Mouse (Mus musculus) midbrain, embryonic 12.5 days (tissue): Measurements from ENCODE around the gene Gsk3a. TPM values are rescaled to one million over a fixed set of nuclear protein-coding genes. Genes with fewer than 3 reads are reported as not detected.

Experiments used
- ATAC-seq: fragments of 200-750 bp; cut with Nextera tagmentation; 2 replicates; pipeline ENCODE4 v1.8.0; 2017; ENCODE audit warnings: low read depth, moderate TSS enrichment, moderate library complexity; ENCODE audit not compliant: low FRiP score
- H3K27ac ChIP-seq: fragments of 300-500 bp; sonication (generic); replicated peaks from 2 replicates; pipeline ENCODE4 v1.5.1; 2016; ENCODE audit warnings: mild to moderate bottlenecking
- H3K27me3 ChIP-seq: fragments of 300-500 bp; sonication (generic); 2 replicates; pipeline ENCODE4 v1.6.1; 2016; ENCODE audit warnings: mild to moderate bottlenecking
- H3K36me3 ChIP-seq: fragments of 300-500 bp; sonication (generic); 2 replicates; pipeline ENCODE4 v1.6.1; 2016
- H3K4me1 ChIP-seq: fragments of 300-500 bp; sonication (generic); 2 replicates; pipeline ENCODE4 v1.6.1; 2016
- H3K4me2 ChIP-seq: fragments of 300-500 bp; sonication (generic); replicated peaks from 2 replicates; pipeline ENCODE4 v1.6.1; 2016; ENCODE audit warnings: mild to moderate bottlenecking, moderate library complexity
- H3K4me3 ChIP-seq: fragments of 300-500 bp; sonication (generic); 2 replicates; pipeline ENCODE4 v1.5.1; 2016; ENCODE audit warnings: mild to moderate bottlenecking
- H3K9ac ChIP-seq: fragments of 300-500 bp; sonication (generic); replicated peaks from 2 replicates; pipeline ENCODE4 v1.6.1; 2016; ENCODE audit warnings: mild to moderate bottlenecking, moderate library complexity
- H3K9me3 ChIP-seq: fragments of 300-500 bp; sonication (generic); 2 replicates; pipeline ENCODE4 v1.6.1; 2016; ENCODE audit warnings: mild to moderate bottlenecking
- WGBS: fragments of 180-500 bp; shearing (Covaris S2); methylation state at CpG from one replicate; pipeline ENCODE4 v1.1.7; 2016; 5-methylcytosine and 5-hydroxymethylcytosine counted together
- microRNA-seq: library from miRNA; unstranded; fragments of <30 nt; microRNA quantifications from one replicate; pipeline ENCODE4, GENCODE M21; 2017
- polyA plus RNA-seq: library from polyadenylated mRNA; unstranded; fragments of >200 nt; fragmentation: Nextera tagmentation; extraction: Ambion mirVana; gene quantifications from 2 replicates; pipeline ENCODE4 v1.2.1, GENCODE M21; 2016

Gsk3a gene
- polyA plus RNA-seq, 1 experiment from 2014 or later, result 17.9 TPM

GRCm38 (mm10) chr7:25181814-25182213 lies 55.8 kb downstream of the Gsk3a start:
- no peak overlapping the region for H3K27ac ChIP-seq
- H3K27me3 ChIP-seq, result peaks cover 73% of the 10 kb centered on the region
- WGBS, result 4% methylated on average over 21 of the region's 21 CpGs
- H3K4me3 ChIP-seq, result peak overlapping the region; percentile 21
- peak overlapping the region; percentile 69 for H3K4me2 ChIP-seq
- H3K9ac ChIP-seq, result peak overlapping the region; percentile 28; the same call in 1 of the 2 replicates
- no peaks in the 10 kb centered on the region for H3K36me3 ChIP-seq
- peaks cover 42% of the 10 kb centered on the region for H3K4me1 ChIP-seq
- no peak for ATAC-seq
- H3K9me3 ChIP-seq, result no peaks in the 10 kb centered on the region

GRCm38 (mm10) chr7:25181331-25181790 lies 56.3 kb downstream of the Gsk3a start:
- no peak overlapping the region for H3K27ac ChIP-seq
- WGBS, result 0% methylated on average over 14 of the region's 15 CpGs
- peak overlapping the region; percentile 21 for H3K4me3 ChIP-seq
- H3K4me2 ChIP-seq, result peak overlapping the region; percentile 69
- peaks cover 77% of the 10 kb centered on the region for H3K27me3 ChIP-seq
- H3K9ac ChIP-seq, result peak overlapping the region; percentile 28; the same call in 1 of the 2 replicates
- 0 out of 2 replicates have a peak, but pooled peaks have one; percentile 3 for ATAC-seq
- H3K4me1 ChIP-seq, result peaks cover 46% of the 10 kb centered on the region
- no peaks in the 10 kb centered on the region for H3K36me3 ChIP-seq
- no peaks in the 10 kb centered on the region for H3K9me3 ChIP-seq

GRCm38 (mm10) chr7:25180512-25180911 lies 57.1 kb downstream of the Gsk3a start:
- ATAC-seq, result no peak
- Histone ChIP-seq H3K4me1 (peaks cover 52% of the 10 kb centered on the region), H3K27me3 (peaks cover 80% of the 10 kb centered on the region), H3K9me3 (no peaks in the 10 kb centered on the region), H3K4me2 (peak overlapping the region; percentile 69), H3K27ac (peak overlapping the region; percentile 98), H3K9ac (peak overlapping the region; percentile 89; the same call in 1 of the 2 replicates), H3K4me3 (peak overlapping the region; percentile 66), H3K36me3 (no peaks in the 10 kb centered on the region)
- 4% methylated on average over 6 of the region's 6 CpGs for WGBS

- Histone ChIP-seq H3K4me3 (peak within 1 kb of the TSS; percentile 66), H3K4me2 (peak within 1 kb of the TSS; percentile 69), H3K4me1 (peaks cover 60% of the 10 kb centered on the region), H3K9ac (peak within 1 kb of the TSS; percentile 89), H3K36me3 (no peaks in the 10 kb centered on the region), H3K27ac (peak within 1 kb of the TSS; percentile 98), H3K9me3 (no peaks in the 10 kb centered on the region), H3K27me3 (peaks cover 72% of the 10 kb centered on the region)
- under 1% methylated on average over 44 of the region's 56 CpGs for WGBS
- ATAC-seq, result peak; percentile 95
Observed at GRCm38 (mm10) chr7:25179606-25180161, 58.0 kb downstream of the Gsk3a start, which contains the start of gene Pou2f2. TSS of gene Pou2f2 (minus strand) at chr7:25179726.

GRCm38 (mm10) chr7:25178787-25179605 lies 58.7 kb downstream of the Gsk3a start:
- Histone ChIP-seq H3K4me3 (peak overlapping the region; percentile 66), H3K27me3 (peaks cover 65% of the 10 kb centered on the region), H3K27ac (peak overlapping the region; percentile 98), H3K4me2 (peak overlapping the region; percentile 69), H3K9me3 (no peaks in the 10 kb centered on the region), H3K4me1 (peaks cover 67% of the 10 kb centered on the region), H3K9ac (peak overlapping the region; percentile 89), H3K36me3 (no peaks in the 10 kb centered on the region)
- 1% methylated on average over 50 of the region's 56 CpGs for WGBS
- peak; percentile 84 for ATAC-seq

GRCm38 (mm10) chr7:25178317-25178716 lies 59.3 kb downstream of the Gsk3a start:
- no peak for ATAC-seq
- Histone ChIP-seq H3K4me3 (peak overlapping the region; percentile 66), H3K27ac (peak overlapping the region; percentile 98), H3K4me1 (peaks cover 74% of the 10 kb centered on the region), H3K36me3 (no peaks in the 10 kb centered on the region), H3K4me2 (peak overlapping the region; percentile 69), H3K9ac (peak overlapping the region; percentile 89), H3K9me3 (no peaks in the 10 kb centered on the region), H3K27me3 (peaks cover 58% of the 10 kb centered on the region)
- 1% methylated on average over 17 of the region's 17 CpGs for WGBS

Small RNA genes lying within 50 kb of the gene (microRNA-seq; reads per million reads assigned to microRNA genes)
- gene Mir7048, result not detected

Other genes with a start within 250 kb of the Gsk3a start
- gene Atp1a3, start 231.9 kb downstream of the Gsk3a start, polyA plus RNA-seq, result 77.8 and 86.3 TPM in 2 replicates
- gene Grik5, start 165.5 kb downstream of the Gsk3a start, polyA plus RNA-seq, result 14.9 and 18.1 TPM in 2 replicates
- 42.2 and 42.8 TPM in 2 replicates for gene Zfp574, start 165.3 kb downstream of the Gsk3a start, polyA plus RNA-seq
- gene Pou2f2, start 58.1 kb downstream of the Gsk3a start, polyA plus RNA-seq, result 44.0 and 63.7 TPM in 2 replicates
- gene Dedd2, start 17.2 kb downstream of the Gsk3a start, polyA plus RNA-seq, result 11.7 and 12.2 TPM in 2 replicates
- gene Zfp526, start 16.4 kb downstream of the Gsk3a start, polyA plus RNA-seq, result 2.3 and 2.5 TPM in 2 replicates
- gene Erf, start 12.9 kb upstream of the Gsk3a start, polyA plus RNA-seq, result 8.8 and 10.0 TPM in 2 replicates
- 39.4 and 40.8 TPM in 2 replicates for gene Cic, start 29.9 kb upstream of the Gsk3a start, polyA plus RNA-seq
- gene Pafah1b3, start 60.1 kb upstream of the Gsk3a start, polyA plus RNA-seq, result 399 and 410 TPM in 2 replicates
- gene Prr19, start 63.6 kb upstream of the Gsk3a start, polyA plus RNA-seq, result 1.3 and 1.7 TPM in 2 replicates
- 20.1 and 21.4 TPM in 2 replicates for gene Tmem145, start 68.3 kb upstream of the Gsk3a start, polyA plus RNA-seq
- gene Megf8, start 79.3 kb upstream of the Gsk3a start, polyA plus RNA-seq, result 20.8 and 21.3 TPM in 2 replicates
- gene Cnfn, start 131.9 kb upstream of the Gsk3a start, polyA plus RNA-seq, result not detected in 2 replicates
- gene Lipe, start 160.9 kb upstream of the Gsk3a start, polyA plus RNA-seq, result 5.9 and 8.5 TPM in 2 replicates
- gene Cxcl17, start 175.0 kb upstream of the Gsk3a start, polyA plus RNA-seq, result 0.65 and 0.75 TPM in 2 replicates
- gene Ceacam1, start 239.8 kb upstream of the Gsk3a start, polyA plus RNA-seq, result 0.64 and 0.73 TPM in 2 replicates